Mouse (Mus musculus): Measurements from ENCODE around the gene Uchl4.

The Uchl4 gene

GRCm38 (mm10) chr9:64227736-64228135 is 7.3 kb upstream of the Uchl4 start:
- in situ Hi-C loops (cut with MboI; ENCODE audit: unreplicated experiment in 2 of 2), result no loop called here

DNA sequence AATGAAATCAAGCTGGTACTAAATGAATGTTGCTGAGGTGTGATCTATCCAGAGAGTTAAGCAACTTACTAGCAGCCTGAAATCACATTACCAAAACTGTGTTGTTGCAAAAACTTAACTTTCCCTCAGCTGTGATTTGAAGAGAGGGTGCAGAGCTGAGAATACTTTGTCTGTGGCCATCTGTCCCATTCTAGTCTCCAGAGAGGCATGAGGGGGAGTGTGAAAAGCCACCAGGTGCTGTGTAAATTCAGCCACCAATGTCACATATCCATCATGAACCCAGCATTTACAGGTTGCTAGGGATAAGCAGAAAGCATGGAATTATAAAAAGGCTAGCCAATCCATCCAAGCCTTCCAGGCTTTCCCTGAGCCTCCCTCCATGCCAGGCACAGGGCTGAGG is 6.0 kb upstream of the Uchl4 start:
- in situ Hi-C loops (cut with MboI; ENCODE audit: unreplicated experiment in 2 of 2), result no loop called here

GRCm38 (mm10) chr9:64231171-64231570 is 3.8 kb upstream of the Uchl4 start:
- in situ Hi-C loops (cut with MboI; ENCODE audit: unreplicated experiment in 2 of 2), result no loop called here

GRCm38 (mm10) chr9:64231674-64232073 is 3.3 kb upstream of the Uchl4 start:
- in situ Hi-C loops (cut with MboI; ENCODE audit: unreplicated experiment in 2 of 2), result no loop called here

DNA sequence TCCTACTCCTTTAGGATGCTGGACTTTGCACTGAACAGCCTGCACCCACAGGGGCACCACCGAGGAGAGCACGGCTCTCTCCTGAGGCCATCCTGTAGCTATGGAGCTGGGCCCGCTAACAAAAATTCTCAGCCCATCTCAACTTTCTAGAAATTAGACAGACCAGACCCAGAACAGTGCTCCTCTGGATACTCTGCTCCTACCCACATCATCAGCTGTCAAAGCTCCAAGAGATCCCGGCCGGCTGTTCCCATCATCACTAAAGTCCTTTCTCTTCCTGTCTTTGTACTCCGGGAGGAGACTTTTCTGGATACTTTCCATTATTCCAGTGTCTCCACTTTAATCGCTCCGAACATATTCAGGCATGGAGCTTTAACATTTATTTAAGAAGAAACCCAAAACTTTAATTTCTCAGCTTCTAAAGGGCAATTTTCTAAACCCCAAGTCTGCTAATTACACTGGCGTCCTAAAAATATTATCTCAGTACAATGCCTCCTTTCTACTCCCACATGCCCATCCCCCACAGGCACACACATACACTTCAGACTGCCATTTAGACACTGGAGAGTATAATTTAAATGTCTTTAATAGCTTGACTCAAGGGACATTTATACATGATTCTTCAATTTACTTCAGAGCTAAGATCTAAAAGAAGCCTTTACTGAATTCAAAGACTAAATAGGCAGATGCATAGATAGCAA is 2.6 kb upstream of the Uchl4 start:
- in situ Hi-C loops (cut with MboI; ENCODE audit: unreplicated experiment in 2 of 2), result no loop called here

DNA sequence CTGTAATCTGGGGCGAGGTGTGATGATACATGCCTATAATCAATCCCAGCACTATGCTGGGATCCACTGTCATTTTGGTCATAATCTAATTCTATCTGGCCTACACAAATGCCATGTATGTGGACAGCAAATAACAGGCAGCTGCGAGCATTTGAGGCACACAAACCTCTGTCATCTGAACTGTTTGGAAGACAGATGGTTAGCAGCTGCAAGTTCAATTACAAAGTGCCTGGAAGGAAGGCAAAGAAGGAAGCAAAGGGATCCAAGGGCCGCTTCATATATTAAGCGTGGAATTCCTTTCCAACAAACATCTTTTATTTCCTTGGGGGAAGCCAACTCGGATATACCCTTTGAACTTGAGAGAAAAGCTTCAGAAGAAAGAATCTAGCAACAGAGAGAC is 1.3 kb upstream of the Uchl4 start:
- in situ Hi-C loops (cut with MboI; ENCODE audit: unreplicated experiment in 2 of 2), result no loop called here

DNA sequence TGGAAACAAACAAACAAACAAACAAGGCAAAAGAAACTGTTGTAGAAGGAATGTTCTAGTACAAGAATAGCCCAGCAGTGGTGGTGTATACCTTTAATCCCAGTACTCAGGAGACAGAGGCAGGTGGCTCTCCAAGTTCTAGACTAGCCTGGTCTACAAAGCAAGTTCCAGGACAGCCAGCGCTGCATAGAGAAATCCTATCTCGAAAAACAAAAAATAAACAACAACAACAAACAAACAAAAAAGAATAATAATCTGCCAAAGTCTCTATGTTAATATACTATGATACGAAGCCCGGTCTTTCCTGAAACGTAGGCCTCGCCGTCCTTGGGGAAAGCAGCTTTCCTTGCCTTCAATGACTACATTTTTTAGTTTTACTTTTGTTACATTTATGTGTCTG is 1.1 kb downstream of the Uchl4 start:
- in situ Hi-C loops (cut with MboI; ENCODE audit: unreplicated experiment in 2 of 2), result no loop called here

DNA sequence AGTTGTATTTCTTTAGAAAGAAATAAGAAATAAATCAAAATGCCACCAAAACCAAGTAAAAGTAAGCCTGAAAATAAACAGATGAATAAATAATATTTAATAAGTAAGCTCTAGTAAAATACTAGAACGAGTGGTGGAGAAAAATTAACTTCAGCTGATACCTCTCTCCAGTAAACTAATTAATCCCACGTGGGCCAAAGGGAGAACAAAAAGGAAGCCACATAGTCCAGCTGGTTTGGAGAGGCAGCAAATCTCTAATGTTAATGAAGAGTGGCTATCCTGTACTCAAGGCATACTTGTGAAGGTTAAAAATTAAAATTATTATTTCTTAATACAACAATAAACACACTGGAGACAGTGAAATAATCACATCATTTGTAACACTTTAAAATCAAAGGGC is 5.1 kb downstream of the Uchl4 start:
- in situ Hi-C loops (cut with MboI; ENCODE audit: unreplicated experiment in 2 of 2), result no loop called here

- in situ Hi-C loops (cut with MboI; ENCODE audit: unreplicated experiment in 2 of 2), result no loop called here
Measured at GRCm38 (mm10) chr9:64240681-64241080, 5.7 kb downstream of the Uchl4 start.

GRCm38 (mm10) chr9:64242381-64242831 is 7.4 kb downstream of the Uchl4 start:
- in situ Hi-C loops (cut with MboI; ENCODE audit: unreplicated experiment in 2 of 2), result no loop called here

DNA sequence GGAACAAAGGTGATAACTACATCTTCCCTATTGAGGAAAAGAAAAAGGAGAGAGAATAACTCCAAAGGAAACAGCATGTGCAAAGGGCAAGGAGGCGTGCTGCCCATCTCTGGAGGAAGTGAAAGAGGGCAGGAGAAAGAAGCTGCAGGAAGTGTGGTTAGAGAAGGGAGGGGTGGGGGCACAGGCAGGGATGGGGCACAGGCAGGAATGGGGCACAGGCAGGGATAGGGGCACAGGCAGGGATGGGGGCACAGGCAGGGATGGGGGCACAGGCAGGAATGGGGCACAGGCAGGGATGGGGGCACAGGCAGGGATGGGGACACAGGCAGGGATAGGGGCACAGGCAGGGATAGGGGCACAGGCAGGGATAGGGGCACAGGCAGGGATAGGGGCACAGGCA is 14.4 kb downstream of the Uchl4 start:
- in situ Hi-C loops (cut with MboI; ENCODE audit: unreplicated experiment in 2 of 2), result no loop called here

DNA sequence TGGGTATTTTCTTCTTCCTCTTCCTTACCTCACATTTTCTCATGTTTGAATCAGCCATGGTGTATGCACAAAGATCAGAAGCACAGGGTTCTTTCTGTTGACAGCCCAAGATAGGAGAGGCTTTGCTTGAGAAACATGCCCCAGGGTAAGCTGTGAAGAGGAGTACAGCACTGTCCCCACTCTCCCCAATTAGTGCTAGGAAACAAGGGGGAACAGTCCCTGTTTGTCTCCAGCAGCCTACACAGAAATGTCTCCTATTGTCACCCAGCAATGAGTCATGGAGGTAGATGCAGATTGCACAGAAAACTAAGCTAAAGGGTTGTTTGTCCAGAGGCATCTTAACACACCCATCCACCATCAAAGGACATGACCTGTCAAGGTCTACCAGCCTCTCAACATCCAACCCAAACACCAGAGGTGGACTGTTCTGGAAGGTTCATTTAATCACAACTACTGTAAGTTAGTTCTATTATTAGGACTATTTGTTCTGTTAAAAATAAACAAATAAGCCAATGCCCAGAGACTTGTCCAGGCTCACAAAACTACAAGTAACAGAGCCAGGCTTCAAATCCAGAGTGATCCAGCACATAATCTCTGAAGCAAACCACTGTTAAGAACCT is 15.2 kb downstream of the Uchl4 start:
- in situ Hi-C loops (cut with MboI; ENCODE audit: unreplicated experiment in 2 of 2), result no loop called here

- in situ Hi-C loops (cut with MboI; ENCODE audit: unreplicated experiment in 2 of 2), result no loop called here
Measured at GRCm38 (mm10) chr9:64252591-64253020, 17.6 kb downstream of the Uchl4 start.

- in situ Hi-C loops (cut with MboI; ENCODE audit: unreplicated experiment in 2 of 2), result no loop called here
Measured at GRCm38 (mm10) chr9:64253021-64253904, 18.3 kb downstream of the Uchl4 start, which contains the start of gene Map2k1. Gene Map2k1, minus strand, starts transcription at chr9:64253631.

GRCm38 (mm10) chr9:64255422-64255821 is 20.4 kb downstream of the Uchl4 start:
- in situ Hi-C loops (cut with MboI; ENCODE audit: unreplicated experiment in 2 of 2), result loop anchor here in 1 of 2 experiments (5.0 kb wide), 1 partner anchor 83 kb away; the partner anchor contains the start of genes Rpl4 and Zwilch

DNA sequence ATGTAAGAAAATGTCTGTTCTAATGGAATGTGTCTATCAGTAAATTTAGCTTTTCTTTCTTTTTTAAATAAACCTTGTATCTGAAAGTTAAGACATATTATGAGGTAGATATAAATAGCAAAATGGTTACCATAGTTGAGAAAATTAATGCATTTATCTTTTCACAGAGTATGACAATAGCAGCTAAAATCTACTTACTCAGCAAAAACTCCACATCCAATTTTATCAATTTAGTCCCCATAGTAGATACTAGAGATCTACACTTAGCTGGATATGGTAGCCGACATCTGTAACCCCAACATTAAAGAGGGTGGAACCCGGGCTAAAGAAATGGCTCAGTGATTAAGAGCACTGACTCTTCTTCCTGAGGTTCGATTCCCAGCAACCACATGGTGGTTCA is 21.2 kb downstream of the Uchl4 start:
- in situ Hi-C loops (cut with MboI; ENCODE audit: unreplicated experiment in 2 of 2), result loop anchor here in 1 of 2 experiments (5.0 kb wide), 1 partner anchor 84 kb away; the partner anchor contains the start of genes Rpl4 and Zwilch

DNA sequence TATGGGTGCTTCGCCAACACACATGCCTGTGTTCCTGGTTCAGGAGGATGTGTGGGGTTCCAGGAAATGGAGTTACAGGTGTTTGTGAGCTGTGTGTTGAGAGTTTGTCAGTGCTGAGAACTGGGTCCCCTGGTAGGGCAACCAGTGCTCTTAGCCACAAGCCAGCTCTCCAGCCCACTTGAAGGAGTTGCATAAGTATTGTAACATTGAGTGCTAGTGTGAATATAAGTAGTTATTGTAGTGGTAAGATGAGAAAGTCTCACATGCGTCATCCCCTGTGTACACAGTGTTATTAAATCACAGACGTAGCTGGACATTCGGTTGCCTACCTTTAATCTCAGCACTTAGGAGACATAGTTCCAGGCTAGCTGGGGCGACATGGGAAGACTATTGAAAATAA is 24.9 kb downstream of the Uchl4 start:
- in situ Hi-C loops (cut with MboI; ENCODE audit: unreplicated experiment in 2 of 2), result loop anchor here in 1 of 2 experiments (5.0 kb wide), 1 partner anchor 88 kb away; the partner anchor contains the start of genes Rpl4 and Zwilch

DNA sequence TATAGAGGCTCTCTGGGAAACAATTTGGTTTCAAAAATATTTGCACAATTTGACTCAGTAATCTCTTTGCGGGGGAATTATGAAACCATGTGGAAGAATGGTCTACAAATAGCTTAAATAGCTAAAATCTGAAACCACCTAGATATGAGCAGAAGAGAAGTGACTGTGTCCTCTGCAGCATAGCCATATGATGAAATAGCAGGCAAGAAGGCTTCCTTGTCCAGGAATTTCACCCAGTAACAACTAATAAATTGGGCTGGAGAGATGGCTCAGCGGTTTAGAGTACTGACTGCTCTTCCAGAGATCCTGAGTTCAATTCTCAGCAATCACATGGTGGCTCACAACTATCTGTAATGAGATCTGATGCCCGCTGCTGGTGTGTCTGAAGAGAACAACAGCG is 26.0 kb downstream of the Uchl4 start:
- in situ Hi-C loops (cut with MboI; ENCODE audit: unreplicated experiment in 2 of 2), result no loop called here

DNA sequence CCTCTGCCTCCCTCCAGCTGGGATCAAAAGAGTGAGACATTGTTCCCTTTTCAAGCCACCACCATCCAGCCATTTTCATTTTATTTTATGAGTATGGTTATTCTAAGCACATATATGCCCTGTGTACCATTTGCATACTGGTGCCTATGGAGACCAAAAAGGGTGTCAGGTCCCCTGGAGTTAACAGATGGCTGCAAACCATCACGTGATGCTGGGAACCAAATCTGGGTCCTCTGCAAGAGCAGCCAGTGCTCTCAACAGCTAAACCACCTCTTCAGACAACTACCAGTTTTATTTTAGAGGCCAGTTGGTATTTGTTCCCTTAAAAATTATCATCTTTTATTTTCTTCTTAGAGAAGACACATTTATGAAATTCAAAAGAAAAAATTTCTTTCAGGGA is 29.8 kb downstream of the Uchl4 start:
- in situ Hi-C loops (cut with MboI; ENCODE audit: unreplicated experiment in 2 of 2), result no loop called here

DNA sequence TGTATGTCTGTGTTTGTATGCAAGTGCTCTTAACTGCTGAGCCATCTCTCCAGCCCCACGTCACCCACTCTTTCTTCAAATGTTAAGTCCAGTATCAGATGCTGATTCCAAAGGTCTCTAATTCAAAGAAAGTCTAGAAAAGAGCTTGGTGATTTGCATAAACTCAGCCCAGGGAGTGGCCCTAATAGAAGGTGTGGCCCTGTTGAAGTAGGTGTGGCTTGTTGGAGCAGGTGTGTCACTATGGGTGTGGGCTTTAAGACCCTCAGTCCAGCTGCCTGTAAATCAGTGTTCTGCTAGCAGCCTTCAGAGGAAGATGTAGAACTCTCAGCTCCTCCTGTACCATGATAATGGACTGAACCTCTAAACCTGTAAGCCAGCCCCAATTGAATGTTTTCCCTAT is 32.2 kb downstream of the Uchl4 start:
- in situ Hi-C loops (cut with MboI; ENCODE audit: unreplicated experiment in 2 of 2), result no loop called here

GRCm38 (mm10) chr9:64268196-64268595 is 33.2 kb downstream of the Uchl4 start:
- in situ Hi-C loops (cut with MboI; ENCODE audit: unreplicated experiment in 2 of 2), result no loop called here

Data from v-Abl transformed pro-B cells (cell line).